Mouse (Mus musculus) testis, adult 2 months (tissue): ENCODE measurements at regions not wholly inside any gene's neighbourhood (a gene's known extent, or its start where the extent isn't known, plus 50 kb on each side); places are given as distances from the start of the nearest gene placed in this dataset.

Source experiments
- CTCF ChIP-seq: fragments of 200-500 bp; IDR thresholded peaks from 2 replicates; pipeline ENCODE4 v1.5.1; 2012; ENCODE audit warnings: low read depth, mild to moderate bottlenecking, inconsistent platforms, low read length, moderate library complexity; ENCODE audit not compliant: control insufficient read depth, insufficient read depth, insufficient replicate concordance
- POLR2A ChIP-seq: fragments of 200-500 bp; IDR thresholded peaks from 2 replicates; pipeline ENCODE4 v1.6.1; 2012; ENCODE audit warnings: low read depth, mild to moderate bottlenecking, inconsistent platforms, low read length, moderate library complexity; ENCODE audit not compliant: control insufficient read depth

DNA sequence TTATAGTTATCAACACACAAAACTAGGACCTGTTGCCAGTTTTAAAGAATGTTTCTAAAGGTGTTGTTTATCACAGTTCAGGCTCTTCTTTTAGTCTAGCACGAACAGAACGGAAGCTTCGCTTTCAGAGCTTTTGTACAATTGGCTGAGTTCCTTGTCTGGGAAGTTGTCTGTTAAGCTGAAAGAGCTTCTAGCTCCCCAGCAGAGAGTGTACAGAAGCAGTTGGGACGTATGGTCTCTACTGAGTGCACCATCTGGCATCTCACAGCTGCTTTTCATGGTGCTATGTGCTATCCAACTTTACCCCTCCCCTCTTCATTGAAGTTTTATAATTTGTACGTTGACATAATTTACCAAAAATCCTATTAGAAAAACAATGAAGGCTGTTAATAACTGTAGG is 96.5 kb upstream of the Calcr start:
- TF ChIP-seq CTCF (no peak), POLR2A (no peak)
